Mouse (Mus musculus) bone marrow macrophage, adult 2 months (primary cell): ENCODE results near the gene Ccdc6.

ENCODE experiments used
- CTCF ChIP-seq: IDR thresholded peaks from 2 replicates; pipeline ENCODE4 v1.5.1; 2012; ENCODE audit warnings: low read depth, mild to moderate bottlenecking, low read length, moderate library complexity
- POLR2A ChIP-seq: IDR thresholded peaks from 2 replicates; pipeline ENCODE4 v1.6.1; 2012; ENCODE audit warnings: mild to moderate bottlenecking, low read depth, low read length, borderline replicate concordance

DNA sequence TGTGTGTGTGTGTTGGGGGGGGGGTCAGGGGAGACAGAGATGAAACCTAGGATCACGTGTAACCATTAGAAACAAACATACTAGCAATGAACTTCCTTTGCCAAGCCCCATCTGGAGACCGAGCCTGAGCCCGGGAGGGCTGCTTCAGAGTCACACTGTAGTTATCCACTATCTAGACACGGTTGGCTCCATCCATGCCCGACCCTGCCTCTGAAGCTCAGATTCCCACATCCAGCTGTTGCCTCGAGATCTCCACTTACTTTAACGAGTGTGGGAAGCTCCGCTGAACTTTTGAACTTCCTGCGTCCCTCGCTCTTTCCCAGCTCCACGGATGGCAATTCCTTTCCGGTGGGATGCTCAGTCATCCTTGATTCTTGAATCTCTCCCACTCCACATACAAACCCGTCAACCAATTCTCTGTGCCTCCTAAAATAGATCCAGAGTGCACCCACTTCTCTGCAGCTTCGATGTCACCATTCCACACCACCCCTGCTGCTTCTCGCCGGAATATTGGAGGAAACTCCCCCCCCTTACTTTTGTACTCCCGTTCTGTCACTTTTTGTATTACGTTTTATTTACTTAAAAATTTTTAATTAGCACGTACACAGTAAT lies 15.3 kb upstream of the Ccdc6 start:
- TF ChIP-seq POLR2A: no peak
- no peak for TF ChIP-seq CTCF
